Mouse (Mus musculus): Measurements from ENCODE around the gene Pcyt2. TPM values are rescaled to one million over a fixed set of nuclear protein-coding genes. Genes with fewer than 3 reads are reported as not detected.

The Pcyt2 gene
- polyA plus RNA-seq, 1 experiment from 2014 or later: 142 TPM

DNA sequence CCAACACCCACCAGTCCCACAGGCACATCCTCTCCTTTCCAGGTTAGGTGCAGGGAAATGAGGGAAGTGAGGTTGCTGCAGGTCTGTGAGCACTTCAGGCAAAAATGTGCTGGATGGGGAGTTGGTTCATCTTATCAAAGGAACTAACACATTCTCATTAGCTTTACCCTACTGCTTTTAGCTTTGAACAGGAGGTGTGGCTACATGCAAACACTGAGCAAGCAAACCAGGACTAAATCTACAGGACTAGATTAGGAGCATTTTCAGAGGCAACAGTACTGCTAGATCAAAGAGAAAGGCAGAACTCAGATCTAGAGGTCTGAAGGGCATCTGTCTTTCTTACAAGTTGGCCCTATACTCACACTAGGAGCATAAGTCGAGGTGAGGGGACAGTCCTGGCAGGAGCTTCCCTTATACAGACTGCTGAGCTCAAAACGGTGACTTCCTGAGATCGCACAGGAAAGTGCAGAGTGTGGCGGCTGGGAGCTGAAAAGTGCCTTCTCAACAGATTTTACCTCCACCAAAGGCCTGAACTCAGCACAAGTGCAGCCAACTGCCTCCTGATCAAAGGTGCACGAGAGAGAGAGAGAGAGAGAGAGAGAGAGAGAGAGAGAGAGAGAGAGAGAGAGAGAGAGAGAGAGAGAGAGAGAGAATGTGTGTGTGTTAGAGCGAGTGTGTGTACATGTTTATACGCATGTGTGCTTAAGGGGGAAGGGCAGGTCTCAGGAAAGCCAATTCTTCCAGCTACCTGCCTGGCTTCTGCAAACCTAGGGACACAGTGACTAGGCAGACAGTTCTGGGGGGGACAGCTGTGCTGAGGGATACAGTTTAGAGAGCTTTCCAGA is 13.4 kb upstream of the Pcyt2 start:
- Histone ChIP-seq H3K4me1 (peaks cover 39% of the 10 kb centered on the region), H3K27ac (replicated peaks) (peak overlapping the region; percentile 42), H3K4me3 (peak overlapping the region; percentile 99), H3K9me3 (no peaks in the 10 kb centered on the region), H3K36me3 (replicated peaks) (peaks cover 41% of the 10 kb centered on the region), H3K27me3 (replicated peaks; ENCODE audit: low read depth, poor library complexity, severe bottlenecking) (no peaks in the 10 kb centered on the region)
- WGBS: 49% methylated on average over 7 of the region's 7 CpGs
- no peak for DNase-seq (ENCODE audit: low spot score)

DNA sequence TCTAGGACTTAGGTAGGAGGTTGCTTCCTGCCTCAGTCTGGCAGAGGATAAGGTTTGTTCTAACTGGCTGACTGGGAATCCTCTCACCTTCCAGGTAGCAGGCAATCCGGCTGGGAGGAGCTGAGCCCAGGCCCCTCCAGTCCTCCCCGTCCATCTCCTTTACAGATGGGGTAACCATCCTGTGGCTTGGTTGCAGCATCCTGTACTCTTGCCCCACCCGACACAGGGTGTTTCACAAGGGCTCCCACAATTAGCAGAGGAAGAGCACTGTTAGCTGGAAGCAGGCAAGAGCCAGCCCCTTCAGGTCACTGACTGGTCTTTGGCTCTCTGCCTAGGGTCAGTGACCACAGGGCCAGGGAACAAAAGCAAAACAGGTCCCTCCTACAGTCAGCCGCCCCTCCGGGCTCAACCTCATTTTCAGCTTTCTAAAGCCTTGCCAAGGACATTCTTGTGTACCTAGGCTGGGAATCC is 12.7 kb upstream of the Pcyt2 start:
- H3K27me3 ChIP-seq (replicated peaks; ENCODE audit: low read depth, poor library complexity, severe bottlenecking): no peaks in the 10 kb centered on the region
- no peak for DNase-seq (ENCODE audit: low spot score)
- H3K4me3 ChIP-seq: peak overlapping the region; percentile 99
- H3K27ac ChIP-seq (replicated peaks): peak overlapping the region; percentile 42
- no peaks in the 10 kb centered on the region for H3K9me3 ChIP-seq
- peaks cover 43% of the 10 kb centered on the region for H3K4me1 ChIP-seq
- peaks cover 45% of the 10 kb centered on the region for H3K36me3 ChIP-seq (replicated peaks)
- 44% methylated on average over 5 of the region's 5 CpGs for WGBS

DNA sequence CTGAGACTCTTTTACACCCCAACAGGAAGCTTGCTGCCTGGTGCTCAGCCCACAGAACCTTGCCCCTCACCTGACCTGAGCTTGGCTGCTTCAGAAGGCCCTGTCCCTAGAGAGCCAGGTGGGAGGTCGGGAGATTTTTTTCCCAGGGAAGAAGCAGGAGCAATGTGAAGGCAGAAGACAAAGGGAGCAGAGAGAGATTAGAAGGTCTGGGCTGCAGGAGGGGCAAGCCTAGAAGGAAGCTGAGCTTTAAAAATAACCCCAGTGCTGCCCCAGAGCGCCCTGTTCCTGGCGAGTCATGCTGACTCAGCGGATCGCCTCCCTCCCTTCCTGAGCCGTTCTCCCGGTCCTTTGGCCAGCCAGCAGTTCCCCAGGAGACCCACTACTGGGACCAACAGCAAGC is 12.2 kb upstream of the Pcyt2 start:
- Histone ChIP-seq H3K36me3 (replicated peaks) (peaks cover 47% of the 10 kb centered on the region), H3K27ac (replicated peaks) (peak overlapping the region; percentile 42), H3K4me3 (peak overlapping the region; percentile 99), H3K9me3 (no peaks in the 10 kb centered on the region), H3K27me3 (replicated peaks; ENCODE audit: low read depth, poor library complexity, severe bottlenecking) (no peaks in the 10 kb centered on the region), H3K4me1 (peaks cover 48% of the 10 kb centered on the region)
- DNase-seq (ENCODE audit: low spot score): no peak
- 38% methylated on average over 7 of the region's 7 CpGs for WGBS

GRCm38 (mm10) chr11:120629341-120629730 is 11.6 kb upstream of the Pcyt2 start:
- H3K9me3 ChIP-seq: no peaks in the 10 kb centered on the region
- WGBS: 78% methylated on average over 23 of the region's 23 CpGs
- H3K4me1 ChIP-seq: peaks cover 52% of the 10 kb centered on the region
- DNase-seq (ENCODE audit: low spot score): no peak
- peak overlapping the region; percentile 42; the same call in 1 of the 2 replicates for H3K27ac ChIP-seq (replicated peaks)
- H3K27me3 ChIP-seq (replicated peaks; ENCODE audit: low read depth, poor library complexity, severe bottlenecking): no peaks in the 10 kb centered on the region
- peak overlapping the region; percentile 99 for H3K4me3 ChIP-seq
- peaks cover 47% of the 10 kb centered on the region for H3K36me3 ChIP-seq (replicated peaks)

DNA sequence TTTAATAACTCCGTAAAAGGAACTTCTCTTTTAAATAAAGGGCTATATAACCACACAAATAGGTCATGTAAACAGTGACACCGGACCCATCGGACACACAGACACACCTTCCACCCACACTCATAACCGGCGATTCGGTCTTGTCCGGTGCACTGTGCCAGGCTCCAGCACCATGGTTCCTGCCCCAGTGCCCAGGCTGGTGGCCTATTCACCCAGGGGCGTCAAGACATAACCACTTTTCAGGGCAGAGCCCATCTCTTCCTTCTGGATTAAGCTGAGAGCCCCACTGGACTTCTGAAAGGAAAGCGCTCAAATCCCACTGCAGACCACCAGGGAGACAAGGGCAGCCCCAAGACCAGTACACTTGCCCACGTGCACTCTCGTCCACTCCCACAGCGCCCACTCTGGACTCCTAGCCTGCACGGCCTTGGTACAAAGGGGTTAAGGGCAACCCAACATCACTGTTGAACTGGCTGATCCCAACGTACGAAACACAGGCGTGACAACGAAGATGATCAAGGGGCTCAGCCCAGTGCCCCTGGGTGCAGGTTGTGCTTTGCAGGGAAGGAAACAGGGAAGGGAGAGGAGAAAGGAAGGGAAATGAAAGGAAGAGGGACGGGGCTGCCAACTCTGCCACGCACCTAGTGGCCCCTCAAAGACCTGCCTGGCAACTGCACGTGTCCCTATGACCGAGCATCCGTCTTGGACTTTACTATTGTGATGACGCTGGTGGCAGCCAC is 11.0 kb upstream of the Pcyt2 start:
- H3K4me3 ChIP-seq: peak overlapping the region; percentile 99; the same call in 1 of the 2 replicates
- WGBS: 95% methylated on average over 23 of the region's 23 CpGs
- no peaks in the 10 kb centered on the region for H3K9me3 ChIP-seq
- DNase-seq (ENCODE audit: low spot score): no peak
- H3K36me3 ChIP-seq (replicated peaks): peaks cover 47% of the 10 kb centered on the region
- peaks cover 55% of the 10 kb centered on the region for H3K4me1 ChIP-seq
- no peak overlapping the region for H3K27ac ChIP-seq (replicated peaks)
- H3K27me3 ChIP-seq (replicated peaks; ENCODE audit: low read depth, poor library complexity, severe bottlenecking): no peaks in the 10 kb centered on the region

GRCm38 (mm10) chr11:120627468-120628300 is 9.9 kb upstream of the Pcyt2 start:
- Histone ChIP-seq H3K4me1 (peaks cover 56% of the 10 kb centered on the region), H3K36me3 (replicated peaks) (peaks cover 55% of the 10 kb centered on the region), H3K27me3 (replicated peaks; ENCODE audit: low read depth, poor library complexity, severe bottlenecking) (no peaks in the 10 kb centered on the region), H3K9me3 (no peaks in the 10 kb centered on the region), H3K27ac (replicated peaks) (no peak overlapping the region), H3K4me3 (peak overlapping the region; percentile 14; the same call in 1 of the 2 replicates)
- DNase-seq (ENCODE audit: low spot score): no peak
- WGBS: 85% methylated on average over 22 of the region's 22 CpGs

DNA sequence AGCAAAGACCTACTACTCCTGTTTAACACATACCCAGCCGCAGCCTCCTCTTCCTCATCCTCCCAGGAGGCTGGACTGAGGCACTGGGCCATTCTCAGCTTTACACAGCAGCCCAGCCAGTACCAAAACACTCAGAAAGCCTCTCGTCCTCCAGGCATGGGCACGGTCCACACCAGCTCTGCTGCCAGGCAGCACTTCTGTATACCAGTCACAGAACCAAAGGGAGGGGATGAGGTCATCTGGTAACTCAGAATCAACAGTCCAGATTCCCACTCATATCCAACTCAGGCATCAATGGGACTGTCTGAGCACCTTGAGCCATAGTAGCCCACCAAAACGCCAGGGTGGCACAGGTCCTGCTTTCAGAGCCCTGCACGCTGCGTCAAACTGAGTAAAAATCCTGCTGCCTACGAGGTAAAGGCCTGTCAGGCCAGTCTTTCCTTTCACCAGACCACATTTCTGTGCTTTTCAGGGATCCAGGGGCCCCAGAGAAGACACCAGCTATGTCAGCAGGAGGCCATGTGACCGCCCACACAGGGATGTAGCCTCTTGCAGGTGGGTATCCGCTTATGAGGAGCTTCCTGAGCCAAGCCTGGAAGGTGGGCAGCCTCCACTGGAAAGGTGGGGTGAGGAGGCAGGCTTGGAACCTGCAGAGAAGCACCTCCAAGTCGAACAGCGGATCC is 9.2 kb upstream of the Pcyt2 start:
- 89% methylated on average over 11 of the region's 11 CpGs for WGBS
- peaks cover 63% of the 10 kb centered on the region for H3K36me3 ChIP-seq (replicated peaks)
- no peak overlapping the region for H3K27ac ChIP-seq (replicated peaks)
- peaks cover 49% of the 10 kb centered on the region for H3K4me1 ChIP-seq
- H3K9me3 ChIP-seq: no peaks in the 10 kb centered on the region
- DNase-seq (ENCODE audit: low spot score): no peak
- 0 out of 2 replicates have a peak overlapping the region, but pooled peaks have one; percentile 14 for H3K4me3 ChIP-seq
- H3K27me3 ChIP-seq (replicated peaks; ENCODE audit: low read depth, poor library complexity, severe bottlenecking): no peaks in the 10 kb centered on the region

DNA sequence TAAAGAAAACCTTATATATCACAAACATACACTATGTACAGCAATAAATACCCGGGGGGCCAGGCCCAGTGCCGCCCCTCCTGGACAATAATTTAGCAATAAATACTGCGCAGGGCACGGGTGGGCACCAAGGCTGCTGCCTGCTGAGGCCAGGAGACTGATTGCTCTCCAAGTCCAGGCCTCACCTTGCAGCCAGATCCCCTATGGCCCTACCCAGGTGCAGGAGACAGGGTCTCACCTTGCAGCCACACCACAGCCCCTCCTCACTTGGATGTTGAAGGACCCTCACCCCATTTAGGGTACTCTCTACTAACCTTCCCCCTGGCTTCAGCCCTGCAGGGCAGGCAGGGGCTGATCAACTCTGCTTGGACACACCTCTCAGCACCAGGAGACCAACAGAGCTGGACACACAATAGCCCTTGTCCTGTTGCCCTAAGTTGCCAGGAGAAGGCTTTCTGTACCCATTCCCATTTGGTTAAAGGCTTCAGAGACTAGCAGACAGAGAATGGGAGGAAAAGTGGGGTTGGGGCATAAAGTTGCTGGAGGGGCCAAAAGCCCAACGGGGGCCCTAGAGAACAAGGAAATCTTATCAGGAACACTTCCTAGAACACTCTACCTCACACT is 7.5 kb upstream of the Pcyt2 start, which contains the start of gene Sirt7:
Gene Sirt7, minus strand, starts transcription at position 89 of the 624 bp plus-strand sequence.
- Histone ChIP-seq H3K9me3 (no peaks in the 10 kb centered on the region), H3K36me3 (replicated peaks) (peaks cover 76% of the 10 kb centered on the region), H3K4me1 (peaks cover 33% of the 10 kb centered on the region), H3K27me3 (replicated peaks; ENCODE audit: low read depth, poor library complexity, severe bottlenecking) (no peaks in the 10 kb centered on the region), H3K4me3 (peak within 1 kb of the TSS; percentile 97), H3K27ac (replicated peaks) (peak within 1 kb of the TSS; percentile 75)
- no peak for DNase-seq (ENCODE audit: low spot score)
- 22% methylated on average over 5 of the region's 5 CpGs for WGBS

DNA sequence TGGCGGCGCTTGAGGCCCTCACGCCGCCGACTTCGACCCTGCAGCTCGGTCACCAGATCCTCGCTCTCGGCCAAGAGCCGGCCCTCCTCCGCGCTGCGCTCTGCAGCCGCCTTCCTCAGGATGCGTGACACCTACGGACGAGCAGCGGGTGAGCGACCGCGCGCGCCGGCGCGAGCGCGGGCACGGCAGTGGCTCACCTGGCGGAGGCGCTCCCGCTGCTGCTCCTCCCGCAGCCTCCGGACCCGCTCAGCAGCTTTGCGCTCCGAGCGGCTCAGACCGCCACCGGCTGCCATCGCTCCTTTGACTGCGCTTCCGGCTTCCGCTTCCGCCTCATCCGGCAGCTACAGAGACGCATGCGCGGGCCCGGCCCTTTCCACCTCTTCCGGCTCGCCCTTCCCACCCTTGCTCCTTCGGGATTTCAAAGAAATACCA is 7.0 kb upstream of the Pcyt2 start:
- DNase-seq (ENCODE audit: low spot score): peak; percentile 90
- Histone ChIP-seq H3K4me1 (peaks cover 27% of the 10 kb centered on the region), H3K4me3 (peak overlapping the region; percentile 97), H3K9me3 (no peaks in the 10 kb centered on the region), H3K27ac (replicated peaks) (peak overlapping the region; percentile 75), H3K27me3 (replicated peaks; ENCODE audit: low read depth, poor library complexity, severe bottlenecking) (no peaks in the 10 kb centered on the region), H3K36me3 (replicated peaks) (peaks cover 77% of the 10 kb centered on the region)
- under 1% methylated on average over 53 of the region's 53 CpGs for WGBS

DNA sequence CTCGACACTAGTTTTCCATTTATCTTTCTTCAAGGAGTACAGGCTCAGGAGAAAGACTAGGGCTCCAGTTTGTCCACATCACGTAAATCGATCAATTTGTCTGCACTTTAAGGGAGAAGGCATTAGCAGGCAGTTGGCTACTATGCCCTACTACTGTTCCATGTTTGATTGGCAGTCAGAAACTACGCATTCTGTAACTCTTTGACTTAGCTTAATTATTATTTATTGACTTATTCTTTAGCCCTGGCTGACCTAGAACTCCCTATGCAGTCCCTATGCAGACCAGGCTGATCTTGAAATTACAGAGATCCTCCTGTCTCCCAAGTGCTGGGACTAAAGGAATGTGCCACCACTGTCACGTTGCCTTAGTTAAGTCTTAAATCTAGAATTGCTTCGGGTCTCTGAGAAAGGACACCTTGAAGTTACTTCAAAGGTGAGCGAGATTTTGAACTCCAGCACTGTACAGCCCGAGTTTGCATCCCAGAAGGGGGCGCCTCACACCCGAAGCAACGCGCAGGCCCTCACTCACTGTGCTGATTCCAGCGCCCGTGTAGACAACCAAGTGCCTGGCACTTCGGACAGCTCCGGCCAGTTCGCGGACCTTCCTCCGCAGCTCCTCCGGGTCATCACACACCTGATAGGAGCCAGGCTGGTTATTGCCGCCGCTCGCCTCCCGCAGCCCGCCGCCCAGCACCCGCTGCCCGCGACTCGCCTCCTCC is 6.4 kb upstream of the Pcyt2 start:
- Histone ChIP-seq H3K36me3 (replicated peaks) (peaks cover 77% of the 10 kb centered on the region), H3K27ac (replicated peaks) (peak overlapping the region; percentile 75), H3K27me3 (replicated peaks; ENCODE audit: low read depth, poor library complexity, severe bottlenecking) (no peaks in the 10 kb centered on the region), H3K9me3 (no peaks in the 10 kb centered on the region), H3K4me3 (peak overlapping the region; percentile 97), H3K4me1 (peaks cover 21% of the 10 kb centered on the region)
- DNase-seq (ENCODE audit: low spot score): peak; percentile 73
- 14% methylated on average over 30 of the region's 30 CpGs for WGBS

DNA sequence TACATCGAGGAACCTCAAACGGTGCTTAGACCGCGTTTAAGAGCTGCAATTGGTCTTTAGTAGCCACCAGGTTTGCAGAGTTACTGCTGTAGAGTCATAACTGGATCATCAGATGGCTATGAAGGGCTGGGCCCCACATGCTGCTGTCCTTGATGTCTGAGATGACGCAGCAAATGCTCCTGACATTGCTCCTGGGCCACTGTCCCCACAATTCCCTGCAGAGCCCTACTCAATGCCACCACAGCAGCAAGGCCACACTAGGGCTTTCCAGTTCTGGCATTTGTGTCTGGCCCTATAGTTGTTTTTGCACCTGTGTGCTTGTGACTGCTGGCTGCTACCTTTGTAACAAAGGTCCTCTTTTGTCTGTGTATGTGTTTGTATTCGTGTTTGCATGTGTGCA is 5.1 kb upstream of the Pcyt2 start:
- H3K4me3 ChIP-seq: no peak overlapping the region
- peaks cover 79% of the 10 kb centered on the region for H3K36me3 ChIP-seq (replicated peaks)
- H3K27ac ChIP-seq (replicated peaks): no peak overlapping the region
- DNase-seq (ENCODE audit: low spot score): no peak
- no peaks in the 10 kb centered on the region for H3K27me3 ChIP-seq (replicated peaks; ENCODE audit: low read depth, poor library complexity, severe bottlenecking)
- 93% methylated on average over 6 of the region's 6 CpGs for WGBS
- H3K4me1 ChIP-seq: peaks cover 28% of the 10 kb centered on the region
- H3K9me3 ChIP-seq: no peaks in the 10 kb centered on the region

Measured in embryonic facial prominence, embryonic 10.5 days (tissue).